Mouse (Mus musculus) frontal cortex, adult (tissue): ENCODE measurements at regions not wholly inside any gene's neighbourhood (a gene's known extent, or its start where the extent isn't known, plus 50 kb on each side); places are given as distances from the start of the nearest gene placed in this dataset.

Source experiments
- ATAC-seq: cut with Nextera tagmentation; 2 replicates; pipeline ENCODE4 v1.9.2; 2017; ENCODE audit warnings: mild to moderate bottlenecking, moderate library complexity, mixed read lengths; ENCODE audit not compliant: low TSS enrichment

DNA sequence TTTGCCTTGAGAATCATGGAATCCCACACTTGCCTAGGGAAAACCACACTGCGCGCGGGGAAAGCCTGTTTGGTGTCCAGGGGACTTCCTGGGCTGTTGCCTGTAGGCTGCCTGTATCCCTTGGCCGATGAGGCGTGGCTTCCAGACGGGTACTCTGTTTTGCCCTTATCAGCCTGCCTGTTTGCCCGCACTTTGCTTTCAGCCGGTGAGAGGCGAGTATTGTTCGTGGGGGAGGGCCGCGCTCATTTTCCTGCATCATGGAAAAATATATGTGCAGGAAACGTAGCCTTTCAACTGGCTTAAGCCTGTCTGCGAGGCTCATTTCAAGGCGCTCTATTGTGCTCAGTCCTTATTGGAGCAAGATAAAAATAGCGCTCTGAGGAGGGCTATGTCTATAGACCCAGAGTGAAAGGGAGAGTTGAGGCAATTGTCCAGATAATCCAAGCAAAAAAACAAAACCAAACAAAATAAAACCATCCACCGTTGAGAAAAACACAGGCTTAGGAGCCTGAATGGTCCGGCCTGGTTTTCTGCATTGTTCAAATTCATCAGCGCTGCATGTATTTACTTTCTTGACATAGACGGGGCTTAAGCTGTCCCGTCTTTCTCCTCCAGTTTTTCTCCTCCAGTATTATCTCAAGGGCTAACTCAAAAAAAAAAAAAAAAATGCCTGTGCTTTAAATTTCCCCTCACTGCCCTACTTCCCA, 67.9 kb downstream of the Klf5 start:
- ATAC-seq = 0 out of 2 replicates have a peak, but pooled peaks have one; percentile 13

DNA sequence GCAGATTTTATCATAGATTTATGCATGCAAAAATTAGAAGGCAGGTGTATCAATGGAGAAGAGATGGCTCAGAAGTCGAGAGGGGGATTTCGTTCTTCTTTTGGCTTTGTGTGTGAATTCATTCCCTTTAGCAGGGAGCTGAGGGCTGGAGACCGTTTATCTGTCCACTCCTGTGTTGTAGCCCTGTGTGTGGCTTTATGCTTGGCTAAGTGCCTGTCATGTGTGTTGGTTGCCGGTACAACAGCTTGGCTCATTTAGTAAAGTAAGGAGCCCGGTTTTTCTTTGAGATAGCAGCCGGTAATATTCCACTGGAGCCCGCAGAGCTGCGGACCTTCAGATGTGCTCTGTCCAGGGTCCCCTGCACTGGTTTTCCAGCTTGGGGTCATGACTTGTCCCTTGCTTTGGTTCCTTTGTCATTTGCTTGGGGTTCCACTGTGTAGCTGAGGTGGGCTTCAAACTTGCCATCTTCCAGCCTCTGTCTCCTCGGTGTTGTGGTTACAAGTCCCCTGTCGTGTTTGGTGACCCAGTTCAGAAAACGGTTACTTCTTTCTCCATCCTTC, 68.6 kb downstream of the Klf5 start:
- no peak; the same call in 1 of the 2 replicates for ATAC-seq

DNA sequence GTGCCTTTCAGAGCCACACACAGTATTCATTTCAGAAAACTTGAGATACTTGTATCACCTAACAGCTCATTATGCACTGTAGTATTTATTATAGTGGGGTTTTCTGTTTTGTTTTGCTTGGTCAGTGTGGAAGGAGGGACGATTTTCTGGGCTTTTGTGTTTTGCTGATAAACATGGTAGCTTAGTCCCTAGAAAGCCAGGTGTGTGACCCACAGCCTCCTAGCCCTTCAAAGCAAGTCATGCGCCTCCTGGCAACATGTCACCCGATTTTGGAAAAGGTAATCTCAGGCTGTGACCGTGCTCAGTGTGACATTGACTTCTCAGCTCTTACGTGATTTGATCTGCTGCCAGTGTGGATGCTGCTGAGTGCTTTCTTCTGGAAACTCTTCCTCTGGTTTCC, 70.9 kb downstream of the Klf5 start:
- no peak for ATAC-seq

DNA sequence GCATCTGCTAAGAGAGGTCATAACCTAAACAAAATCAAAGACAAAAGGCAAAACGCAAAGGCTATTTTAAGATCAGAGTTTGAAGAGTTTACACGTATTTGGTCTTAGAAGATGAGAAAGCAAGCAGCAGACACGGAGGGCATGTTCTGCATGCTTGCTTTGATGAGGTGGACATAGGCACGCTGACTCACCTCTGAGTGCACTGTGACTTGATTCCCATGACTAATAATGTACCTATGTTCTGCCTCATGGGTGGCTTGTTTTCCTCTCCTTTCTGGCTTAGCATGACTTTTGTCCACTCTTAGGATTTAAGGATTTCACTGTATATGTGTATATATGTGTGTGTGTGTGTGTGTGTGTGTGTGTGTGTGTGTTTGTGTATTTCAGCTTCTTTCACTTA, 75.2 kb downstream of the Klf5 start:
- ATAC-seq = no peak

DNA sequence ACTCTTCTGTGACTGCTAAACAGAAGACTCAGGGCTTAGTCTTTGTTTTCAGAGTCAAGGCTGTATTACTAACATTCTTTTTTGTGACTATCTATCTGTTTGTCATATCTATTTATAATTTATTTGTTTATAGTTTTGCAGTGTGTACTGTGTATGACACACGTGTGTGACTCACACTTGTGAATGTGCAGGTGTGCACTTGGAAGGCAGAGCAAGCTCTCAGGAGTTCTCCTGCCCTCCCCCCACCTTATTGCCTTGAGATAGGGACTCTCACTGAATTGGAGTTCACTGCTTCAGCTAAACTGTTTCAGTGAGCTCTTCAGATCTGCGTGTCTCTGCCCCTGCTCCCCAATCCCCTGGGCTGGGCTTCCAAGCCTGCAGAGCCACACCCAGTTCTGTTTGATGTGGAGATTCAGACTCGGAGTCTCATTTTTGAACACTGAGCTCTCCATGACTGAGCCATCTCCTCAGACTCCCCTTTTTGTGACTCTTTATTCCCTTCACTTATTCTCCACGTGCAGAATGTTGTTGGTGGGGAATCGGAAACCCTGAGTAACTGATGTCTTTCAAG, 76.6 kb downstream of the Klf5 start:
- no peak for ATAC-seq

DNA sequence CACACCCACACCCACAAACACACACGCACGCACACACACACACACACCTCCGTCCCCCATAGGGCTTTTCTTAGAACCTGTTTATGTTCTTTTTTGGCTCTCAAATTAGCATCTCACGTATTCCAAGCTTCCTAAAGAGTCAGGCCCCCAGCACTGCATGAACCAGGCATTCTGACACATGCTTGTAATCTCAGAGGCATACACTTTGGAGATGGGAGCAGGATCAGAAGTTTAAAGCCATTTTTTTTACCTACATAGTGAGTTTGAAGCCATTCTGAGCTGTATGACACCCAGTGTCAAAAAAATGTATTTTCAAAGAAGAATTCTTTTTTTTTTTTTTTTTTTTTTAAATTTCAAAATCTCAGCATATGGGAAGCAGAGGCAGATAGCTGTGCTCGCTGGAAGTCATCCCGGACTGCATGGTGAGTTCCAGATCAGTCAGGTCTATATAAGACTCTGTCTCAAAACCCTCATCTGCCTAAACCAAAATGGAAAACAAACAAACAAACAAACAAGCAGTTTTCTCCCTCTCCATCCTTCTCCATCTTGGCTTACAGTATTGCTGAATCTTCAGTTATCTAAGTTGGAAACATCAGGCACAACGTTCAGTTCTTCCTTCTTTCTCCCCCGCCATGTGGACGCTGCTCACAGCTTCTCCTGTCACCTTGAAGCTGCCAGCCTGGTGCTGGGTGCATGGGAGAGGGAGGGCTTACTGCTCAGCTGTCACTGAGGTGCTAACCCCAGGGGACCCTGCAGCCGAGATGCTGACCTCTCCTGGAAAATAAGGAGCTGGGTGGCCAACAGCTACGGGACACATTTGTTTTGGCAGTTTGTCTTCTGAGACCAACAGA, 78.4 kb downstream of the Klf5 start:
- ATAC-seq = peak; percentile 72

DNA sequence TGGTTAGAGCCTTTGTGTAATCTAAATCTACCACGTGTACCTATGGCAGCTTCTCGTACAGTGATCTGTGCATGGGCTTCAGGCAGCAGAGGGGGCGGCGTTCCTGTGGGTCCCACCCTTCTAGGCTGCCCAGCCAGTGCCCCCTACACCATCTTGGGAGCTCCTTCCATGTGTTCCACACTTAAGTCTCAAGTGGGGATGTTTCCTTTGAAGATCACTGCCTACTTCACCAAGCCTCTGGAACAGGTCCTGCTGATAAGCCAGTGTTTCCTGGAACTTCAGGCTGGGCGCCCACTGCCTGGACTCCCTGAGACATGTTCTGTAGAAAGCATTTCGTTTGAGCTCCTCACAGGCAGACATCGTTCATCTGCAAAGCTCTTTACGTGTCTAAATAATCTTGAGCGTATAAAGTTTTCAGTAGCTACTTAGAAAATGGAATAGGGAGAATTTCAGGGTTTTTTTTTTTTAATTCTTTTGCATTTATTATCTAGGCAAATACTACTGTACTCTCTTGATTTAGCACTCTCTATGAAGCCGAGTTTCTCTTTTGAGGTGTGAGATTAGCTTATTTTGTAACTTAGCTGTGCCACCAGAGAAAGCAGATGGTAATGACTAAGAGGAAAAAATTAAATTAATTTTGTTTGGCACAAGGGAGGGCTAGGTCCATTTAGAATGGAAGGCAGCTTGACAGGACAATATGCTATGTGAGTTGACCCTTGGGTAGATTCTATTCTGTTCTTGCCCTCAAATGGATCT, 82.9 kb downstream of the Klf5 start:
- peak; percentile 83 for ATAC-seq

DNA sequence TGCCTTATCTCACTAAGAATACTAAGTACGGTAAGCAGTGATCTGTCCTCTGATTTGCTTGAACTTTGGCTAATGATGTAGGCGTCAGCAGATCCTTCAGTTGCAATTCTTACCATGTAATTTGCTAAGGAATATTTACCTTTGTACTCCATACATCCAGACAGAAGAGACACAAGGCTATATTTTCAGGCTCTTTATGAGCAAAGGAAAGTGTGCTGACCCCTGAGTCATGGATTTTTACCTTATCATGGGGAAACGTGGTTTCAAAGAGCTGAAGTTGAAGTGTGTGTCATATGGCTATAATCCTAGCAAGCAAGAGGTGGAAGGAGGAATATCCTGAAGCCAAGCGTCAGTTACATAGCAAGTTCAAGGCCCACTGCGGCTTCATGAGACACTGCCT, 83.6 kb downstream of the Klf5 start:
- ATAC-seq = no peak

DNA sequence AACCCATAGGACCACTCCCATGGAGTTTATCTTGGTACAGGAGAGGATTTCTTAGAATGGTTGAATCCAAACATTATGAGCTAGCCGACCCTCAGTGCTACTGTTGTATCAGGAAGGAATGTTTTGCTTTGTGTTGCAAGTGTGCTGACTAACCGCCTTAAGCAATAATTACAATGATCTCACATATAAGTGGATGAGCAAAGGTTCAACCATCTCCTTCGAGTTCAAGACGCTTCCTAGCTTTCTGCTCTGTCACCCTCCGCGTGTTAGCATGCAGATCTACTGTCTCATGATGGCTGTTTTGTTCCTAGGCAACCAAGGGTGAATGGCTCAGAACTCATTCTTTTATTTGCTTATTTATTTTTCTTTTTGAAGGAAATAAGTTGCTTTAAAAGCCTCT, 84.7 kb downstream of the Klf5 start:
- ATAC-seq = no peak

DNA sequence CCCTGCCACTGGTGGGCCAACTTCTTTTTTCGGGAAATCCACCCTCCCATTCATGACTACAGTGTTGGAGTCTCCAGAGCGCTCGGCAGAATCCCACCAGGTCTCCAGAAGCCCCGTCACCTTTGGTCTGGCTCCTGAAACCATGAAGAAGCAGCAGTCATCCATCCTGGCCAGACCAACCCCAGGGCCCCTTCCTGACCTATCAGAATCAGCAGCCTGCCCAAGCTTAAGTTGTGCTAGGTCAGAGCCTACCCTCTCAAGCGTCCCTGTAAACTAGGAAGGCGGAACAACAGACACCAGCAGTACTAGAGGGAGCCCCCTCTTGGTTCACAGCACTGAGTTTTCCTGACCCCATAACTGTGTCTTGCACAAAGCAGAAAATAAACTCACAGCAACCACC, 89.1 kb downstream of the Klf5 start:
- ATAC-seq = no peak

DNA sequence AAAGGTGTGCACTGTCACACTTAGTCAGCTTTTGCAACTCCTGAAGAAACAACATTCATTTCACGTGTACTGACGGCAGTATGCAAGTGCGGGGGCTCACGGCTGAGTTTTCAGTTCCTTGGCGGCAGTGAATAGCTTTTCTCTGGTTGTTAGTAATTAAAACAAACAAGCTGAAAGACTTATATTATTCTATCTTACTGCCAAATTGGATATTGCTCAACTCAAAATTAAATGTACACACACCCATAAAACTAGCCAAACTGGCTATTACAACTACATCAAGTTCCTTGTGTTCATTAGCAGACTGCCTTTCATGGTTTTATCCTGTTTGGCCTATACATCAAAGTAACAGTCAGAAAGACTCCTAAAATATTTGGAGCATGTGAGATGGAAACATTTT, 90.8 kb downstream of the Klf5 start:
- no peak for ATAC-seq

DNA sequence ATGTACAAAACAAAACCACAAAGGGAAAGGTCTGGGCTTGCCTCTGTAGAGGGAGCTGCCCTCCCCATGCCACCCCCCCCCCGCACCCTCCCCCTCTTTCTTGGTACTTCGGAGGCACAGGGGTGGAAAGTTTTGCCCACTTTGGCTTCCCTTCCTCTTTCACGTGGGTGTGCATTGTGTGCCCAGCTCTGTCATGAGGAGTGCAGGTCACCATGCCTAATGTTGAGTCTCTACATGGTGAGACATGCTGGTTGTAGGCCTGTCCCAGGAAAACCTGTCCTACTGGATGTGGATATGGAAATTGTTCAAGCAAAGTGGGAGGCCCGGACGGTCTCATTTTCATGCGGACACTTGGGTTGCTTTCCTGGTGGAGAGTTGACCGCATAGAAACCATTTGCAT, 93.2 kb downstream of the Klf5 start:
- no peak for ATAC-seq

DNA sequence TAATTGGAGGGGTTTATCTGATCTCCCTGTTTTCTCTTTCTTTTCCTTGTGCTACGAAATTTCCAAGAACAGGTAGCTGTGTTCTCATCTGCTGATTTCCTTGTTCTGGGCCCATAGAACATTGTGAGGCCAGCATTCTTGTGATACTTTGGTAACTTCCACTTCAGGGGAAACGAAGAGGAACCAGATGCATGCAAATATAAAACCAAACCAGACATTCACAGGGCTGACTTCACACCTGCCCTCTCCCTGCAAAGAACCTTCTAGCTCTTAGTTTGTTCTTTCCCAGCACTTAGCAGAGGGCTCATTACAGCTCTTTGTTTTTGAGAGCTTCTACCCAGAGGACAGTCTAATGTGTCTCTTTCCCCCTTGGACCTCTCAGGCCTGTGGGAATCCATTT, 94.3 kb downstream of the Klf5 start:
- ATAC-seq = no peak

DNA sequence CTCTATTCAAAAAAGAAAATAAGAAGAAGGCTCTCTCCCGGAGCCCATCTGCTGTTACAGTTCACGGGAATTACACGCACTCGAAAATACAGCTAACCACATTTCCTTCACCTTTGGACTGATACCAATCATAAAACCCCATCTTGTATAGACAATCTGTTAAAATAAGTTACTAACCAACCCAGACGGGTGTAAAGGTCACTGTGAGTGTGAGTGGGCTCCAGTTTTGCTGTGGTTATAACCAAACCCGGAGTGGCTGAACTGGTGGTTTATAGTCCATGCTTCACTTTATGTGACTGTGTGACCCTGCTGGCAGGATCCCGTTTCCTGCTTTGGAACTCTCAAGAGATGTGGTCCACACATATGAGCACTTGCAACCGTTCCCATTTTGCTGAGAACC, 95.1 kb downstream of the Klf5 start:
- no peak for ATAC-seq

DNA sequence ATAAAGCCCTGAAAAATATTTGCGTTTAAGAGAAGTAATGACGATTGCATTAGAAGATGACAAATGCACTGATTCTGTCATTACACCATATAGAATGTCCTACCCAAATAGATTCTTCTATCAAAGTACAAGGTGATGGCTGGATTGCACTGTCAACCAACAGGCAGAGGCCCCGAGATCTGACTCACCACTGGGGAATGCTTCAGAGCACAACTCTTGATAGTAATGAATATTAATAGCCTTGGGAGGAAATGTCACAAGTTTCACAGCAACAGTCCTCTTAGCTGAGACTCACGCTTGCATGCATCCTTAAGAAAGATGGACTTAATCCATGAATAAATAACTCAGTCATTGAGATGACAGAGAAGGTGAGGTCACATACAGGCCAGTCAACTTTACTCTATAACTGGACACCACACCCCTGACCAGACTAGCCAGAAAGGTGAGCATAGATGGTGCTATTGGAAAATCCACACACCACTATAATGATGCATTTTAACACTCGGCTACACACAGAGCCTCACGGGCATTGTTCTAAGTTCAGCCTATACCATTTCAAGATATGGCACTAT, 104.8 kb downstream of the Klf5 start:
- ATAC-seq = no peak

DNA sequence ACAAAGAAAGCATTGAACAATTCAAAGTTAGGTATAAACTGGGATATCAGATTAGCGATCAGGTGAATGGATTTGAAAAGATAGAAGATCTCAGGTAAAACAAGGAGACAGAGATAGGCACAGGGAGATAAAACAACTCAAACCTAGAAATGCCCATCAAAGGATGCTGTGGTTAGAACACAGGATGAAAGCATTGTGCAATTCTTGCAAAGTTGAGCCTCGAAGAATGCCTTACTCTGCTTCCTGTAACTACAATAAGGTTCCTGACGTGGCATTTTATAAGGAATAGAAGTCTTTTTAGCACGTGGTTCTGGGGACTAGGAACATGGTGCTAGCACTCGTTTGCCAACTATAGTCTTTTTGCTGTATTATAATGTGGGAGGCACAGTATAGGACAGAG, 106.7 kb downstream of the Klf5 start:
- ATAC-seq = no peak

DNA sequence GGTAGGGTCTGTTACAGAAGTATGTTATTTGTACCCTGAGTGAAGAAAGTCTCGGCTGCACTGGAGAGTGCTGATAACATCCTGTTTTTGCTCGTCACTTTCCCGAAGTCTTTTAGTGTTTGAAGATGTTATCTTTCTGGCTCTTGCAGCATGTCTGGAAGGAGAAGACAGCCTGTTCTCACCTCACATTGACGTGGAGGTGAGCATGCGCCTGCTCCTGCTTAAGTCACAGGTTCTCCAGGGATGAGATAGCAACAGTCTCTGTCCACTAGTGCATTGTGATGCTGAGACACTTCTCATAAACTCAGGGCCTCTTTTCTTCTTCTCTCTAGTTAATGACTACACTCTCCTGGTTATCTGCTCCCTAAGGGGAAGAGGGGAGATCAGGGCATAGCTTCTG, 113.3 kb downstream of the Klf5 start:
- no peak for ATAC-seq

DNA sequence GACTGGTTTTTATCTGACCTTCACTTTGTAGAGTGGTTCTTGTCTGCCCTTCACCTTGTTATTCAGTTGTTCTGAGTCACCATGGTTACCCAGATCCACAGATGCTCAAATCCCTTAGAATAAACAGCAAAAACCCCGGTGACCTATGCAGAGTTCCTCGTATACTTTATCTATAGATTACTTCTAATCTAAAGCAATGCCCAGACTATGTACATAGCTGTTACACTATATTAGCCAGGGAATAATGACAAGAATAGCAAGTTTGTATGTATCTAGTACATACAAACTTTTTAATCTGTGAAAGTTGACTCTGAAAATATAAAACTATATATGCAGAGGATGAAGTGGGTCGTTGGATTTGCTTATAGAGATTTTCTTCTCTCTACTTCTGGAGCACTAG, 117.7 kb downstream of the Klf5 start:
- no peak for ATAC-seq

DNA sequence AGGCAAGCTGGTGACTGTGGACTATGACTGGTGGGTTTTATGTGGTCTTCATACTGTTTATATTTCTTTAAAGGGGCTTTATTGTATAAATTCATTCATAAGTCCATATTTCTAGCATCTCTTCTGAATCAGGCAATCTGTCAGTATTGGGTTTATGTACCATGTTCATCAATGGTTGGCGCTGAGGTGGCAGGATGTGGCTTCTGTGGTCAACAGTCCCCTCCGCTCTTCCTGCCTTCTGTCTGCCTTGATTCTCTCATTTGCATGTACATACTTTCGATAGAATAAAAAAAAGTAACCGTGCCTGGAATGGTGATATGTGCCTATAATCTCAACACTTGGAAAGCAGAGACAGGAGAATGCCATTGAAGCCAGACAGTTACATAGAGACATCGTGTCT, 120.5 kb downstream of the Klf5 start:
- no peak for ATAC-seq

DNA sequence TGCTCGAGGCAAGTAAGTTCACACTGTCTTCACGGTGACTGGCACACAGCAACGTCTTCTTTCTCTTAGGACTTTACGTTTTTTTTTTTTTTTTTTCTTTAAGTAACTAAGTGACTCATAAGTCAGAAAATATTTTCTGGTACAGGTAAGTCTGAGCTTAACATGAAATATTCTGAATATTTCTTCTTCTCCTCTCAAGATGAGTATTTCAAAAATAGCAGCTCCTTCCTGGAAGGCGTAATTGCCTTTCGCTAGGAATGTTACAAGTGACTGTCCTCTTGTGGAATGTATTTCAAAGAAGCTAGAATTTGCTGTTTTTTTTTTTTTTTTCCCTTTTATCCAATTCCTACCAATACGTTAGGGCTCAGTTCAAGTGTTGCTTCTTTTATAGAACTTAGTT, 124.8 kb downstream of the Klf5 start:
- ATAC-seq = no peak

DNA sequence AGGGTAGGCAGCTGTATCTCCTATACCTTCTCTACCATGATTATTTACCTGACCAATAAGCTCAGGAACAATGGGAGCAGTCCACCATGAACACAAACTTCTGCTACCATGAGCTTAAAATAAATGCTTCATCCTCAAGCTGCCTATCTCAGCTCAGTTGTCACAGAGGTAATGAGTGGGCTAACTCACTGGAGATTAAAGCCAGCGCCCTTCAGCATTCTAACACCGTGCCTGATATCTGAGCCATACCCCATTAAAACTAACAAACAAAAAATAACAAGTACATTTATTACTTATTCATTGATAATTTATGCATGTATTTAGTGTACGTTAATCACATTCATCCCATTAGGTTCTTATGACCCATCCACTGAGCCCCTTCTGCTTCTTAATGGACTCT, 128.6 kb downstream of the Klf5 start:
- no peak for ATAC-seq

DNA sequence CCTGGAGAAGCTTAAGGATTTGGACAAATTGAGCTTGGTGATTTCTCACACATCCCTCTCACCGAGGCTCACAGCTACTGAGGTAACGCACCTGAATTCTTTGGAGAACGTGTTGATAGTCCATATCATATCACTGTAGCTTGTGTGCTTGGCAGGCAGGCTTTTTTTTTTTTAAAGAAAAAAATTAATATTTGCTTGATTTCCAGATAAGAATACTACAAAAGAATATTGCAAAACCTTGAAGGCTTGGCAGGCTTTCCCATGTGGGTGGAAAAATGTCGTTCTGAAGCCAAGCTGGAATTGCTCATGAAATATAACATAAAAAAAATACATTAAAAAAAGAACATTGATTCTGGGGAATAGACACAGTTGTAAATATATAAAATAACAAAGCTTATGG, 131.8 kb downstream of the Klf5 start:
- 0 out of 2 replicates have a peak, but pooled peaks have one; percentile 41 for ATAC-seq
